Mouse (Mus musculus) kidney, postnatal 4 days (tissue): Measurements from ENCODE around the gene Syt6.

Experiments
- DNase-seq, 2 experiments: peaks; one replicate each; pipeline ENCODE4 v3.0.0; 2021; ENCODE audit warnings: mixed read lengths in 2 of 2

Gene Syt6

GRCm38 (mm10) chr3:103575156-103575892, at the start of gene Syt6:
TSS of gene Syt6 (plus strand) at chr3:103575231.
- DNase-seq = peak; percentile 11 to 13

- DNase-seq = no peak
Measured at GRCm38 (mm10) chr3:103526201-103526704, 48.8 kb upstream of the Syt6 start.

- DNase-seq = no peak
Measured at GRCm38 (mm10) chr3:103526864-103527263, 48.2 kb upstream of the Syt6 start.

- no peak for DNase-seq
Measured at GRCm38 (mm10) chr3:103534036-103534435, 41.0 kb upstream of the Syt6 start.

GRCm38 (mm10) chr3:103535207-103535606, 39.8 kb upstream of the Syt6 start:
- no peak for DNase-seq

GRCm38 (mm10) chr3:103539148-103539547, 35.9 kb upstream of the Syt6 start:
- peak; percentile 28 to 33 for DNase-seq

GRCm38 (mm10) chr3:103546166-103546565, 28.9 kb upstream of the Syt6 start:
- no peak for DNase-seq

GRCm38 (mm10) chr3:103546626-103547025, 28.4 kb upstream of the Syt6 start:
- no peak for DNase-seq

- no peak for DNase-seq
Measured at GRCm38 (mm10) chr3:103550236-103550635, 24.8 kb upstream of the Syt6 start.

GRCm38 (mm10) chr3:103567226-103567625, 7.8 kb upstream of the Syt6 start:
- no peak for DNase-seq

- DNase-seq = no peak
Measured at GRCm38 (mm10) chr3:103572526-103572925, 2.5 kb upstream of the Syt6 start.

- DNase-seq = no peak
Measured at GRCm38 (mm10) chr3:103573106-103573790, 1.8 kb upstream of the Syt6 start.

- DNase-seq = peak; percentile 94 to 96
Measured at GRCm38 (mm10) chr3:103573791-103574166, 1.3 kb upstream of the Syt6 start.

GRCm38 (mm10) chr3:103574566-103575155, 370 bp upstream of the Syt6 start:
- no peak for DNase-seq

GRCm38 (mm10) chr3:103575893-103576641, 1.0 kb downstream of the Syt6 start:
- DNase-seq = peak; percentile 25 to 31

- DNase-seq = no peak
Measured at GRCm38 (mm10) chr3:103587136-103587535, 12.1 kb downstream of the Syt6 start.

- DNase-seq = no peak
Measured at GRCm38 (mm10) chr3:103587672-103588071, 12.6 kb downstream of the Syt6 start.

GRCm38 (mm10) chr3:103589636-103590035, 14.6 kb downstream of the Syt6 start:
- no peak for DNase-seq

GRCm38 (mm10) chr3:103592636-103593035, 17.6 kb downstream of the Syt6 start:
- no peak for DNase-seq

GRCm38 (mm10) chr3:103593631-103594030, 18.6 kb downstream of the Syt6 start:
- DNase-seq = no peak

GRCm38 (mm10) chr3:103595271-103595810, 20.3 kb downstream of the Syt6 start:
- no peak for DNase-seq

GRCm38 (mm10) chr3:103597586-103597985, 22.6 kb downstream of the Syt6 start:
- DNase-seq = no peak

GRCm38 (mm10) chr3:103601011-103601410, 26.0 kb downstream of the Syt6 start:
- peak in 1 of 2 experiments; percentile 12 for DNase-seq
